Mouse (Mus musculus) heart, adult 2 months (tissue): ENCODE results near the gene Ddx23.

ENCODE experiments used
- CTCF ChIP-seq: fragments of 200-600 bp; IDR thresholded peaks from 2 replicates; pipeline ENCODE4 v1.8.1; 2022; ENCODE audit warnings: antibody characterized with exemption, mild to moderate bottlenecking, moderate library complexity
- POLR2A ChIP-seq: fragments of 200-500 bp; IDR thresholded peaks from 2 replicates; pipeline ENCODE4 v1.6.1; 2011; ENCODE audit warnings: mild to moderate bottlenecking, low read depth, low read length, control low read depth; ENCODE audit not compliant: insufficient read depth

GRCm38 (mm10) chr15:98691486-98692147, 28.9 kb upstream of the Ddx23 start:
- TF ChIP-seq POLR2A (no peak), CTCF (no peak)
